Mouse (Mus musculus) liver, adult 10 weeks (tissue): ENCODE results near the gene Cul7. TPM values are rescaled to one million over a fixed set of nuclear protein-coding genes. Genes with fewer than 3 reads are reported as not detected.

Source experiments
- polyA plus RNA-seq: library from polyadenylated mRNA; stranded (reverse); fragments of 350-450 nt; fragmentation: Illumina TruSeq; extraction: RNeasy Lipid Tissue Mini Kit (QIAGEN cat#74804); gene quantifications from one replicate; pipeline ENCODE4 v1.2.3, GENCODE M21; 2014; ENCODE audit warnings: low read depth, low replicate concordance

The Cul7 gene
- 0.19 TPM for polyA plus RNA-seq

DNA sequence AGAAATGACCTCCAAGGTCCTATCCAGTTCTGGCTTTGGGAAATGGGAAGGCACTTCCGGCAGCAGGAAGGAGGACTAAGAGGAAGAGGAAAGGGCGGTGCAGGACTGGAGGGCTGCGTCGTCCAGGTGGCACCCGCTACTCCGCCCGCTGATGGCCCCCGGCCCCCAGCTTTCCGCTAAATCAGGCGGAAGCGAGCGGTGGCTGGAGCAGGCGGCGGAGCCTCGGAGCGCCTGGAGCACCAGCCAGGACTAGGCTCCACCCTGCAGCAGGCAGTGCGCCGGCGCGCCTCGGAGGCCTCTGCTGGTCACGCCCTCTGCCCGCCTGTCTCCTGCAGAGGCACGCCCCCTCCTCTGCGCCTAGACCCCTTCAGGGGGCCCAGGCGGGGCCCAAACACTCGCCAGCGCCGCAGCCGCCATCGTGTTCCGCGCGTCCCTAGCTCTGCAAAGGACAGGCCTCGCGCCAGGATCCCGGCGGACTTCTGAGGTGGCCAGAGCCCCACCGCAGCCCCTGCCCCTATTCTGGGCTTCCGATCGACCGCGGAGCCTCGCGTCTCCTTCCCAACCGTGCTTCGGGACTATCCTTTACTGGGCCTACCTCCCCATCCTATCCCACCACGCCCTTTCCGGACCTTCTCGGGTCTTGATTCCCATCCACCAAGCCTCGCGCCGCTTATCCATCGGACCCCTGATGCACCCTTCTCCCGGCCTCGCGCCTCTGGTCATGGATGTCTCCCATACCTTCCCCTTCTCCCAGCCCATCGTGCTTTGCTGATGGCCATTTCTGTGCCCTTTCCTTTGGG is at the start of gene Cul7:
Cul7 (plus strand) TSS at position 106 of the 800 bp plus-strand sequence.

DNA sequence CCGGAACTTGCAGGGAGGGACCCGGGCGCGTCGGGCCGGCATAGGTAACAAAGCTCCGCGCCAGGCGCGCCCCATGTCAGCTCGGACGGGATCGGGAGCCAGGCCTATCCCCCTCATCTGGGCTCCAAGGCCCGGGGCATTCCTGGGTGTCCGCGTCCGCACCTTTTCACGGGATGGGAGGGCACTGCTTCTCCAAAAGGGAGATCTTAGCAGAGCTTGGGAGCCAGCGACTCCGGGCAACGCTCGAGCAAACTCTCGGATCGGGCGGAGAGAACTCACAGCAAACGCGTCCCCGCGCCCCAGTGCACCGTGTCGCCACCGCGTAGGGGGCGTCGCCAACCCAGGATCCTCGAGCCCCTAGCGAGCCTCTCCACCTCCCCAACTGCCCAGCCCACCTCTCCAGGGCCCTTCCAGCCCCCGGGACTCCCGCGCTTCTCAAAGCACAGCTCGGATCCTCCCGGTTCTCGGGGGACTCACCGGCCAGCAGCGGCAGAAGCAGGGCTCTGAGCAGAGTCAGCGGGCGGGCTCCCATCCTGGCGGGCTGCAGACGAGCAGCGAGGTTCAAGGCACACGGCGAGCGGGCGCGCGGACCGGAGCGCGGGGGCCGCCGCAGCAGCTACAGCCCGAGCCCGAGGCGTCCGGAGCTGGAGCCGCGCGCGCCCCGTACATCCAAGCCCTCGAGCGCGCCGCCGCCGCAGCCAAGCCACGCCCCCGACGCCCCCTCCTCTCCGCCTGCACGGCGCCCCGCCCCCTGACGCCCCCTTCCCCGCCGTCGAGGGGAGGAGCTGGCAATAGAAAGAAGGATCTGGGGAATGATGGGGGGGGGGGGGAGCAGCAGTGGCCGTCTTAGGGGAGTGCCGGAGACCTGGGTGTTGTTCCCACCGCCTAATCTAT is 21.1 kb upstream of the Cul7 start, which contains the start of gene Ptk7:
Ptk7 (minus strand) TSS at position 714 of the 894 bp plus-strand sequence.

DNA sequence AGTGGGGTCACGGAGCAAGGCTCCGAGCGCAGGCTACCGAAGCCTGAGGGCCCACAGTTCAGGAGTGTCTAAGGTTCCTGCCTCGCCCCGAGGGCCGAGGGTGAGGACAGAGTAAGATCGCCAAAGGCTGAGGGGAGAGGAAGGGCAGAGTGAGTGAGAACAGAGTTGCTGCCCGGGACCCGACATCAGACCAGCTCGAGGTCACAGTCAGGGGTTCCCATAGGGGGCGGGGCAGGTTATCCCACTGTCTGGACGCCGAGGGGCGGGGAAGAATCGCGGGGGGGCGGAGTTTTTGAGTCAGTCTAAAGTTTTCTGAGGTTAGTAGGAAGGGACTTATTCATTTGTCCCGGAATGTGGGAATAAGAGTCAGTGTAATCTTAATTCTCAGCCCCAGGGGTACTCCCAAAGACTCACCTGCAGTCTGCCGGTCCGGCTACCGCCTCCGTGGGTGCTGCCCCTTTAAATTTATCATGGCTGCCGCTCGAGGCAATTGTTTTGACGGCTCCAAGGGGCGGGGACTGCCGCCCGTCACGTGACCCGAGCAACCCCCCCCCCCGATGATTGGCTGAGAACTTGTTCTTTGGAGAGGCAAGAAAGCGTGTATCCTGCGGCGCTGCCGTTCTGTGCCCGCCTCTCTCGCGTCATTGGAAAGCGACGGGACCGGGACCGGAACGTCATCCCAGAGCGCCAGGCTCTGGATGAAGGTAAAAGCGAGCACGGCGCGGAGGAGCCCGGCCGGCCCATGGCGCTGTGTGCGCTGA is 4.4 kb upstream of the Cul7 start, which contains the start of the genes Klc4 and Mrpl2:
Klc4 (minus strand) TSS at position 462 of the 761 bp plus-strand sequence.
Mrpl2 (plus strand) TSS at position 669 of the 761 bp plus-strand sequence.

DNA sequence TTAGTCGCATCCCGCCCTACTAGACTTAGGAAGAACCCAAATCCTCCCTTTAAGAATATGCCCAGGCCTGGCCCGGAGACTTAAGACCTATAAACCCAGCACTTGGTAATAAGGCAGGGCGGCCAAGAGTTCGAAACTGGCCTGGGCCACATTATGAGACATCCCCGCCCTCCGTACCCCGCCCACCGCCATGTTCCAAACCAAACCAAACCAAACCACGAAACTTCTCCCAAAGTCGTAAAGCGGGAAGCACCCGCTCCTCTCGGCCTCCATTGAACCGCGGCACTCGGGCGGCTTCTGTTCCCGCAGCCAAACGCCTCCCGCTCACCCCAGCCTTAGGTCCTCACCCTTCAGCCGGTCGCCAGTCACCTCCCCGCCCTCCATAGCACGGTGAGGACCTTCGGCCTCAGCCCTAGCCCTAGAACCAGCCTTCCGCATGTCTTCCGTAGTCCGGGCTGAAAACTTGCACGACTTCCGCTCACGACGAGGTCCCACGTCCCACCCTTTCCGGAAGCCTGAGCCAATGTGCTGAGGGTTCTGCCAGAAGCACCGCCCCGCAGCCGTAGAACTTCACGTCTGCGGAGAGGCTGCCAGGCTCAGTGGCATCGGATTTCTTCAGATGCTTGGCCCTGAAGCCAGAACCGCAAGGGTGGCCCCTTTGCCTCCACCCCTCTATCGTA is 23.9 kb downstream of the Cul7 start, which contains the start of gene Rrp36:
Rrp36 (minus strand) TSS at position 503 of the 680 bp plus-strand sequence.

DNA sequence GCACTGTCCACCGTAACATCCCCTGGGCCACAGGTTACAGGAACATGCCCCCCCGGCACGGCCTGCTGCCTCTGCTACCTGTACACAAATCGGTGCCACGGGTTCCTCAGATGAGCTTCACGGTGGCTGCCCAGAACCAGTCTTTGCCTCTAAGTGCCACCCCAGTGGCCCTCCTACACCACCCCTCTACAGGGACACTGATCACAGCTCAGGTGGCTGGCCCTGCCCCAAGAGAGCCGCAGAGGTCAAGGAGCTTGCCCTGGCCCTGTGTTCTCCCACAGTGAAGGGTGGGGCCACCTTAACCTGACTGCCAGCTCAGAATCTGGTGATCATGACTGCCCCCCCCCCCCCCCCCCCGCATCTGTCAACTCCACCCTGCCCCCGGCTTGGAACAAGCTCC is 28.3 kb downstream of the Cul7 start, which contains the start of gene Mea1:
Mea1 (plus strand) TSS at position 378 of the 400 bp plus-strand sequence.

DNA sequence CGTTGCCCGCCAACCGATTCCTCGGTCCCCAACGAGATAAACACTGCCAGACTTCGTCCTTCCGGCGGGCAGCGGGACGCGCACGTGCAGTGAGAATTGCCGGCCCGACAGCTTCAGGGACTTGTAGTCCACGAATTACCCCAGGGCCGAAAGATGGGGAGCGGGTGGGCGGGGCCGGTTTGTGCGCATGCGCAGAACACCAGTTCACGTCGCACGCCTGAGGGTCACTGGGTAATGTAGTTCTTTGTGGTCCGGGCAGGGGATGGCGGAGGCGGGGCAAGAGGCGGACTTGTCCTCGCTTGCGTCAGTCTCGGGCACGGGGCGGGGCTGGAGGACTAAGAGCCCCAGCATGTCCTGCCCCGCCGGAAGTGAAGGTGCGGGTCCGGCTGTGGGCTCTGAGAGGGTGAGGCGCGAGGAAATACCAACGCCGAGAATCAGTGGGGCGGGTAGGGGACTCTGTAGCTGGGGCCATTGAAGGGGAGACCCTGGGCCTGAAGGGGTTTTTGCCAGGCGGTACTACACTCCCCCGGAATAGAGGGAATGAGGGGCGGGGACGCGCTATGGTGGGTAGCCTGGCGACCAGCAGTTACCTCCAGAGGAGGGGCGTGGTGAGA is 30.7 kb downstream of the Cul7 start, which contains the start of gene Klhdc3:
Klhdc3 (minus strand) TSS at position 155 of the 614 bp plus-strand sequence.

DNA sequence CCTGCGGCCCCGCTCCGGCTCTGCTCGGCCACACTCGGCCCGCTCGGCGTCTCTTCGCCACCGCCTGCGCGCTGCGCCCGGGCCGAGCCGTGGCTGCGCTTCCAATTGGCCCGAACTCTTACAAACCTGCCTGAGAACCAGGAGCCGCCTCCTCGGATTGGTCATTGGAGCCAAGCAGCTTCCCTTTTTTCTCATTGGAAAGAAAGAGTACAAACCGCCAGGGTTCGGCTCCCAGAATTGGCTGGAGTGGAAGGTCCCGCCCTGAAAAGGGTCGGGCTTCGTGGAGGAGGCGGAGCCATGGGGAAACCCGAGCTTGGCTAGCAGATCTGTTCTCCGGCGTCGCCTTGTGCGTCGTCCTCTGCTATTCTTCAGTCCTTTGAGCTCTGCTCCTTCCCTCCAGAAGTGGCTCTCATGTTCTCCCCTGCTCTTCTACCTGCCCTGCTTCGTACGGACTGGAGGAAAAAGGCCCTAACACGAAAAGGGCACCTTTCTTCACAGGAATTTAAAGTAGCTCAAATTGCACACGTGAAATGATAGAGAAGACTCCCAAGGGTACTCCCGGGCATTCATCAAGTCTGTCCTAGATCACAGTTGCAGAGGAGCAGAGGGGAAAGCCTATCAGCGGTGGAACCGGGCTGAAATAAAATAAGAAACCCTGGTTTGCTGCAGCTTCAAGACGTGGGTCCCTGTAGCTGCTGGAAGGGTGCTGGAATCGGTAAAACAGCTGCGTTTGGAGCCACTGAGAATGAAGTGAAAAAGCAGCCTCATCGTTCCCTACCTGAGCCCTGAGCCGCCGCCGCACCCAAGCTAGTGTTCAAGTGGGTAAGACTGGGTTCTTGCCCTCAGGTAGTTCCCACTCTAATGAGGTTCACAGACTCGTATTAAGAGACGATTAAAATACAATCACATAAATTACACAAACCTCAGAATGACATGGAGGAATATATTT is 55.0 kb downstream of the Cul7 start, which contains the start of gene Ppp2r5d:
Ppp2r5d (minus strand) TSS at position 225 of the 949 bp plus-strand sequence.

DNA sequence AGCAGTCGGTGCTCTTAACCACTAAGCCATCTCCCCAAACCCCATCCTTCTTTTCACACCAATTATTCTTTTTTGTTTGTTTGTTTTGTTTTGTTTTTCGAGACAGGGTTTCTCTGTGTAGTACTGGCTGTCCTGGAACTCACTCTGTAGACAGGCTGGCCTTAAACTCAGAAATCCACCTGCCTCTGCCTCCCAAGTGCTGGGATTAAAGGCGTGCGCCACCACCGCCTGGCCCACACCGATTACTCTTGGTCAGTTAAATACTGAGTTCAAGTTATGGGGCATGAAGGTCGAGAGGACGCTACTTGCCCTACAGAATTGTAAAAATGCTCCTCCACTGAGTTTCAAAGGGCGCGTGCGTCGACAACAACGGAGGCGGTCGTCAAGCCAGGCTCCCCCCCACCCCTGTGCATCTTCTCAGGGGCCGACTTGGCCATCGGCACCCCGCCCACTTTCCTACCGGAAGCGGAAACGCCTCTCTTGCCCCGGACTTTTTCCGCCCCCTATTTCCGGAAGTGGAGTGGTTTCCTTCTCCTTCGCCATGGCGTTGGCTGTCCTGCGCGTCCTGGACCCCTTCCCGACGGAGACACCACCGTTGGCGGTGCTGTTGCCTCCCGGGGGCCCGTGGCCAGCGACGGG is 60.9 kb downstream of the Cul7 start, which contains the start of gene Pex6:
Pex6 (plus strand) TSS at position 505 of the 639 bp plus-strand sequence.

Other genes with a start within 250 kb of the Cul7 start
- not detected for gene Crip3, start 221.4 kb upstream of the Cul7 start, polyA plus RNA-seq
- 3.3 TPM for gene Slc22a7, start 211.9 kb upstream of the Cul7 start, polyA plus RNA-seq
- gene Ttbk1, start 162.7 kb upstream of the Cul7 start, polyA plus RNA-seq: 0.05 TPM
- gene Dnph1, start 153.6 kb upstream of the Cul7 start, polyA plus RNA-seq: 3.6 TPM
- gene Cul9, start 103.9 kb upstream of the Cul7 start, polyA plus RNA-seq: 0.87 TPM
- 0.29 TPM for gene Srf, start 94.2 kb upstream of the Cul7 start, polyA plus RNA-seq
- gene Ptk7, start 20.8 kb upstream of the Cul7 start, polyA plus RNA-seq: not detected
- gene Klc4, start 4.3 kb upstream of the Cul7 start, polyA plus RNA-seq: 1.0 TPM
- gene Mrpl2, start 4.1 kb upstream of the Cul7 start, polyA plus RNA-seq: 3.9 TPM
- gene Rrp36, start 24.0 kb downstream of the Cul7 start, polyA plus RNA-seq: 3.1 TPM
- 11.7 TPM for gene Mea1, start 28.5 kb downstream of the Cul7 start, polyA plus RNA-seq
- 6.7 TPM for gene Klhdc3, start 30.6 kb downstream of the Cul7 start, polyA plus RNA-seq
- 6.5 TPM for gene Ppp2r5d, start 54.8 kb downstream of the Cul7 start, polyA plus RNA-seq
- gene Pex6, start 61.1 kb downstream of the Cul7 start, polyA plus RNA-seq: 0.90 TPM
- gene Gnmt, start 78.8 kb downstream of the Cul7 start, polyA plus RNA-seq: 173 TPM
- 2.3 TPM for gene Cnpy3, start 101.9 kb downstream of the Cul7 start, polyA plus RNA-seq
- not detected for gene Ptcra, start 113.4 kb downstream of the Cul7 start, polyA plus RNA-seq
- gene 2310039H08Rik, start 122.3 kb downstream of the Cul7 start, polyA plus RNA-seq: 19.9 TPM
- 34.9 TPM for gene Rpl7l1, start 132.3 kb downstream of the Cul7 start, polyA plus RNA-seq
- 5.4 TPM for gene Bicral, start 208.1 kb downstream of the Cul7 start, polyA plus RNA-seq
- gene Tbcc, start 240.3 kb downstream of the Cul7 start, polyA plus RNA-seq: 2.1 TPM